Mouse (Mus musculus) MEL-GATA-1-ER (cell line): ENCODE data around the gene Add2.
A peak's percentile ranks its signal among the peaks of the same experiment; 100 is the strongest.

ENCODE experiments used
- DNase-seq: peaks from one replicate; pipeline ENCODE4 v3.0.0-alpha.2; 2012; ENCODE audit warnings: low read depth; ENCODE audit errors: extremely low read depth

Gene Add2

GRCm38 (mm10) chr6:86133882-86134281 is 105.4 kb downstream of the Add2 start:
- DNase-seq: peak; percentile 34

DNA sequence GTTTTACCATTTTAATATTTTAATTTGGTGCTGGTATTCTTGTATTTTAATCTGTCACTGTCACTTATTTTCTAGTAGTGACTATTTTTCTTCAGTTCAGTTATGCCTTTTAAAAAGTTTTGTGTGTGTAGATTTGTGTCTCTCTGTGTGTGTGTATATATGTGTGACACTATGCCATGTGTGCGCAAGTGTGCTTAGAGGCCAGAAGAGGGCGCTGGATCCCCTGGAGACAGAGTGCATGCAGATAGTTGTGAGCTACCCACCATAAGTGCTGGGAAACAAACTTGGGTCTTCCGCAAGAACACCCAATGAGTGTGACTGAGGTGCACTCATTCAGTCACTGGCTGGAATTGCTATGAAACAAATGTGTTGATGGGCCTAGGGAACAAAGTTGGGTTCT is 107.7 kb downstream of the Add2 start:
- DNase-seq: no peak

DNA sequence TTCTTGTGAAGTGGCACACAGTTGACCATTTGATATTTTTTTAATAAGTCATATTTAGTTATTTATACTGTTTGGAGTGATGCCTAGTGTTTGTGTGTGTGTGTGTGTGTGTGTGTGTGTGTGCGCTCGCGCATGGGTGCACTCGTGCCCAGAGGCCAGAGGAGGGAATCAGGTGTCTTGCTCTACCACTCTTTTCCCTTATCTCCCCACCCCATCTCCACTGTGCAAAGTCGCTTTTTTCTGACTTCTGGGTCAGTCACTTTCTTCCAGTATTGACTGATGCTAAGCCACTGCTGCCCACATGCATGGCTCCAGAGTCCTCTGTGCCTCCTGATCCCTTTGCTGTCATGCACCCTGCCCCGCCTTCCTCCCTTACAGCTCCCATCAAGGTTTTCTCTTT is 112.8 kb downstream of the Add2 start:
- DNase-seq: no peak

GRCm38 (mm10) chr6:86141820-86142219 is 113.3 kb downstream of the Add2 start:
- no peak for DNase-seq

- no peak for DNase-seq
Measured at GRCm38 (mm10) chr6:86144986-86145385, 116.5 kb downstream of the Add2 start.

DNA sequence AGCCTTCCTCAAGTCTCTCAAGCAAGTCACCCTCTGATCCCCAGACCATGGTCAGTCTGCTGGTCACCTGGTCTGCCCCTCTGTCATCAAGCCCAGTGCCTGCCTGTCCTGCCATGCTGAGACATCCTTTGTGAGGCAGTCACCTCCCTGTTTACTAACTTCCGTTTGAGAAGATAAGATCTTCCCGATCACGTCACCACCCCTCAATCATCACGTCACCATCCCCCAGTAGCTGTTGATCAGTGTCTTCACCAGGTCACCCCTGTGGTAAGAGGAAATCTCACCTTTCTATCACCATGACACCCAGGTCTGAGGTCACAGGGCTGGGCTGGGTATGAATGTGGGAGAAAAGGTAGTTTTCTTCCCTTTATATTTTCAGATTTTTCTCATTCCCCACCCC is 120.0 kb downstream of the Add2 start:
- DNase-seq: no peak

- DNase-seq: no peak
Measured at GRCm38 (mm10) chr6:86149001-86149400, 120.5 kb downstream of the Add2 start.

DNA sequence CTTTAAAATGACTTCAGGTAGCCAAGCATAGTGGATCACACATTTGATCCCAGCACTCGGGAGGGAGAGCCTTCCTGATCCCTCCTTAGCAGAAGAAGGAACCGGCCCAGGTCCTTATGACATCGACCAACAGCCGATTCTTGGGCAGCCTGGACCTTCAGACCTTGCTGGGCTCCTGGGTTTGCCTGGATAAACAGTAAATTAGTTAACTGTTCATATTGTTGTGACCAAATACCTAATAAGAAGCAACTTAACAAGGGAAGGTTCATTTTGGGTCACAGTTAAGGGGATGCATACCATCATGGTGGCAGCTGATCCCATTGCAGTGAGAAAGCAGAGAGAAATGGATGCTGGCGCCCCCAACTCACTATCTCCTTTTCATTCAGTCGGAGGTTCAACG is 124.2 kb downstream of the Add2 start:
- no peak for DNase-seq

- DNase-seq: no peak
Measured at GRCm38 (mm10) chr6:86153436-86153990, 125.0 kb downstream of the Add2 start.

GRCm38 (mm10) chr6:86154006-86154405 is 125.5 kb downstream of the Add2 start:
- no peak for DNase-seq

DNA sequence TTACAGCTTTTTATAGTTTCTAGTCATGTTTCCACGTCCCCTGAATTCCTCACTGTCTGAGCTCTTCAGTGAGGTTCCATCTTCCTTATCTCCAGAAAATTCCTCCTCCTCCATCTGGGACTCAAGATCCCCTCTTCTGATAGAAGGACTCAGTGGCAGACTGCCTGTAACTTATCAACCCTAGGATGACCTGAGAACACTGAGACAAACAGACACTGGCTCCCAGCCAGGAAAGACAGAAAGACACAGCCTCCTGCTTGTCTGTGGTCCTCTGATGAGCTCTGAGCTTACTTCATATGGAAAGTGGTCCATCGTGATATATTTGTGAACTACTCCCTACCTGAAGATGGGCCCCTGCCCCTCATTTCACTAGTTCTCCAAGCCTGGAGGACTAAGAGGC is 126.0 kb downstream of the Add2 start:
- DNase-seq: no peak

DNA sequence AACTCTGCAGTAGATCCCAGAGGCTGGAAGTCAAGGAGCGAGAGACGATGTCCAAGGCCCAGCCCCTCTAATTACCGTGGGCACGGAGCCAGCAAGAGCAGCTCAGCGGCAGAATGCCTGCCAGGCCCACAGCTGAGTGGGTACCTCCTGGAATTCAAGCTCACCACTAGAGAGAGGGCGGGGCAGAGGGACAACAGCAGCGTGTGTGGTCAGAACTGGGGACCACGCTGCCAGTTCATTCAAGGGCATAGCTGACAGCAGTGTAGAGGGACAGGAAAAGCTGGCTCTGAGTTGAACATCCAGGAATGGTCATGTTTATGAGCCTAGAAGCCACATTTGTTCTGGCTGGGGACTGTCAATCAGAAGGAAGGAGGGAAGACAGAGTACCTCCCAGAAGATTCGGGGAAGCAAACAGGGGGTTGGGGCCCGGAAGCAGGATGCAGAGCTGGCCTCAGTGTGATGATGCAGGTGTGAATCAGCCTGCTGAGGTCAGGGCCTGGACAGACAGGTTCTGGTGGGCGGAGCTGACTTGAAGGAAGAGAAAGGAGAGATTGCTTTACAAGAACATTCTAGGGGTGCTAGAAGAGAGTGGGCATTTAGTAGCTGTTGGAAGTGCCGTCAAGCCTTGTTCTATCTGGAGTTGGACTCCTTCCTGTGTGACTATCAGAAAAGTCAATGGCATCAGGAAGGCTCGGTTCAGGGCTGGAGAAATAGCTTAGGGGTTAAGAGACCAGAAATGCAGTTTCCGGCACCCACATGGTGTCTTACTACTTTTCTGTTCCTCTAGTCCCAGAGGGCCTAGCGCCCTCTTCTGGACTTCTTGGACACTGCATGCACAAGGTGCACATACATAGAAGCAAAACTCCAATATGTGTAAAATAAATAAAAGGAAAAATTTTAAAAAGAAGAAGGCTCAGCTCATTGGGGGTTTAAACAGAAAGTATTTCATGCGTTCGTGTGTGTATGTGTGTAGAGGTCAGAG is 129.1 kb downstream of the Add2 start:
- DNase-seq: no peak

GRCm38 (mm10) chr6:86160878-86161277 is 132.4 kb downstream of the Add2 start:
- no peak for DNase-seq

DNA sequence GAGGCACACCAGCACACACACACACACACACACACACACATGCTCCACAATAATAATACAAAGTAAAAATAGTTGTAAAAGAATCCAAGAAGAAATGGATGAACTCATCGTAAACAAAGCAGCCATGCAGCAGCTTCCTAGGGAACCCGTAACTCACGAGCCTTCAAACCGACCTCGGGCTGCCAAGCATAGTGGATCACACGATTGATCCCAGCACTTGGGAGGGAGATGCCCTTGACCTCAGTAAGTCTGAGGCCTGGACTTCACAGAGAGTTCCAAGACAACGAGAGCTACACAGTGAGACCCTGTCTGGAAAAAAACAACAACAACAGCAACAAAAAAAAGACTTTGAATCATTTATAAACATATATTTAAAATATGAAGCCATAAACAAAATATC is 133.1 kb downstream of the Add2 start:
- DNase-seq: no peak

DNA sequence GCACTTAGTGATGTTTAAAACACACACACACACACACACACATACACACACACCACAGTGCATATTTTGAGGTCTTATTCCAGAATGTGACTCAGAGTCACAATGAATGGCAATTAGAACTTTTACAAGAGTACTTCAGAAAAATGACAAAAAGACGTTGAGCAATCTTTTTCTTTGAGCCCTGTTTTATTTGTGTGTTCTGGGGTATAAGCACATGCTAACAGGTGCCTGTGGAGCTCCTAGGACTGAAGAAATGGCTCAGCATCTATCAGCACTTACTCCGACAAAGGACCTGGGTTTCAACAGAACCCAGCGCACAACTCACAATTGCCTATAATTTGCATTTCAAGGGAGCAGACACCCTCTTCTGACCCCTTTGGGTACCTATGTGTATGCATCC is 135.5 kb downstream of the Add2 start:
- no peak for DNase-seq

DNA sequence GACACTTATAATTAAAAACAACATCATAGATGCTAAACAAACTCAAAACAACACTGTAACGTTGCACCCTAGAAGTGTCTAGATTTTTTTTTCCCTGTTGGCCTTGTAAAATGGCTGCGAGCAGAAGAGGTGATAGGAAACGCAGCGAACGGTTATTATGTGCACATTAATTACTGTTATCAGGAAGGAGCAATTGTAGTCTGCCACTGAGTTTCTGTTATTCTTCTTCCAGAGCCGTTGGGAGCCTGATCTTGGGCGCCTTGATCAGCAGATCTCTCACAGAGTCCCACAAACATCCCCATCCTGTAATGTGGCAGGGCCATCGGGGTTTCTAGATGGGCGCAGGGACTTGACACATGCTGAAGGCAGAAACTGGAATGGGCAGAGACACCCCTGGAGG is 137.9 kb downstream of the Add2 start:
- no peak for DNase-seq

DNA sequence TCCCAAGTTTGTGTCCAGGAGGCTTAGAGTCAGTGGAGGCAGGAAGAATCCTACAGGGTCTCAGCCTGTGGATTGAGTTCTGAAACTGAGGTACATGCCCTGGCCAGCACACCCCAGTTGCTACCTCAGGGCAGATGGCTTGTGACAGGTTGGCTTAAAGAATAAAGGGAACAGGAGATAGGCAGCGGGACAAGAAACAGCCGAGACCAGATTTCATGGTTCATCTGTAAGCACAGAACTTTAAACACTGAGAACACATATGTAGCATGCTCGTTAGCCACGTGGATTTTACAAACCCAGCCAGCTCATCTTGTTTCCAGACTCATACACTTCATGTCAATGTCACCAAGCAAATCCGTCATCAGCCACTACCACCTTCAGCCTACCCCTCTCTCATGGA is 139.4 kb downstream of the Add2 start:
- DNase-seq: no peak

GRCm38 (mm10) chr6:86169166-86169565 is 140.7 kb downstream of the Add2 start:
- DNase-seq: no peak
